Mouse (Mus musculus) ovary, postnatal 14 days (tissue): ENCODE data around the gene Gm6034.
A peak's percentile ranks its signal among the peaks of the same experiment; 100 is the strongest.
"Not testable (repeated sequence)": the region's sequence is repeated elsewhere in the genome, so short reads cannot be mapped to it uniquely, and the experiment has no call there.

Source experiments
- DNase-seq: peaks from one replicate; pipeline ENCODE4 v3.0.0; 2022; ENCODE audit warnings: low spot score

Gm6034 gene

DNA sequence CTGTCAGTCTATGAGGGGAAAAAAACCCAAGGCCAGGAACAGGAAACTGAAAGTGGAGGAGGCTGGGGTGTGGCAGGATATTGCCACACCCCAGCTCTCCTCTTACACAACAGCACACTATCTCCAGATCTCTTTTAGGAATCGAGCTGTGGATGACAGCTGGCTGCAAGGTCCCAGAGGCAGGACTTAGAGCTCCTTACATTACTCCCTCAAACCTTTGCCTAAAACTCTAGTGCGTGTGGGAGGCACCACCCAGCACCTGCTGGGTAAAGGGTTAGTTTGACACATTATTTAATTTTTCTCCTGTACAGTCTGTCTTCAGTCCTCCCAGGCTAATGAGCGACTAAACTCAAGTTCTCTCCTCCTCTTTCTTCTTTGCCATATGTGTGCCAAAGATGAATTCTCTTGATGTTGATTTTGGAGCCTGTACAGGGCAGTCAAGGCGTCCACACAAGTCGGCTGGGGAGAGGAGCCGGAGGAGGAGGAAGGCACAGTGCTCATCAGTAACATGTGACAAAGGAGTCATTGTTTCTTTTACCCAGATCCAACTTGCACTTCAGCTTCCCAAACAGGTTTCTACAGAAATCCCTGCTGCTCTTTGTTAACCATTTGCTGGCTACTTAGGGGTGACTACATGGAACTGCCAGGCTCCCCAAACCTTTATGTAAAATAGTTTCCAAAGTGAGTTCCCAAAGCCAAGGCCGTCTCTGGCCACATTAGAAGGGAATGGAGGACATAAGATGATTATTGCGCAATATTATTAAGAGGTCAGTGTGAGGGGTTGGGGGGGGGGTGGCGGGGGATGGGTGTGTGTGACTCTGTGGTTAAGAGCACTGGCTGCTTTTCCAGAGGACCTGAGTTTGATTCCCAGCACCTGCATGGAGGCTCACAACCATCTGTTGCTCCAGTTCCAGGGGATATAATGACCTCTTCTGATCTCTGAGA, 18.8 kb upstream of the Gm6034 start:
- DNase-seq = no peak

DNA sequence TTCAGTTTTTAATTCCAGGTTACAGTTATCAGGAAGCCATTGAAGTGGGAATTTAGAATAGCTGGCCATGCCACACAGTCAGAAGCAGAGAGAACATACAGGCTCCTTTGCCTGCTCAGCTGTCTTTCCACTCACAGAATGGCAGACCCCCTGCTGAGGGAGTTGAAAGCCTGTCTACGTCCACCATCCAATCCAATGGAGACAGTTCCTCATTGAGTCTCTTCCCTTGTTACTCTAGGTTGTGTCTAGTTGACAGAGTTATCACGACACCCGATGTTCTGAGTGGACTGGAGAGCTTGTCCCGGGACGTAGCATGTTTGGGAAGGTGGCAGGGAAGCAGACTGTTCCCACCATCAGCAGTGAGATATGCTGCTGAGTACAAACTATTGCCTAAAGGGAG, 17.6 kb upstream of the Gm6034 start:
- DNase-seq = no peak

DNA sequence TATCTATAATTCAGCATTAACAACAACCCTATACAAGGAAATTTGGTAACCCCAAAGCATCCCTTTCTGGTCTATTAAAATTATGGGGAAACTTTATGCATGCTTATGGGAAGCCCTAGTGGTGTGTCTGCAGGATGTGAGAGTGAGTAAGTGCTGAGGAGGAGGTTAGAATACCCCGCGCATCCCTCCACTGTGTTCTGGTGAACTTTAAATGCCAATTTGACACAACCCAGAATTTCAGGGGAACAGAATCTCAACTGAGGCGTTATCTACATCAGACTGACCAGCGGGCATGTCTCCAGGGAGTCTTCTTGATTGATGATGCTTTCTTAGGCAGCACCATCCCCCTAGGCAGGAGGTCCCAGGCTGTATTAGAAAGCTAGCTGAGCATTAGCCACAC, 16.9 kb upstream of the Gm6034 start:
- no peak for DNase-seq

DNA sequence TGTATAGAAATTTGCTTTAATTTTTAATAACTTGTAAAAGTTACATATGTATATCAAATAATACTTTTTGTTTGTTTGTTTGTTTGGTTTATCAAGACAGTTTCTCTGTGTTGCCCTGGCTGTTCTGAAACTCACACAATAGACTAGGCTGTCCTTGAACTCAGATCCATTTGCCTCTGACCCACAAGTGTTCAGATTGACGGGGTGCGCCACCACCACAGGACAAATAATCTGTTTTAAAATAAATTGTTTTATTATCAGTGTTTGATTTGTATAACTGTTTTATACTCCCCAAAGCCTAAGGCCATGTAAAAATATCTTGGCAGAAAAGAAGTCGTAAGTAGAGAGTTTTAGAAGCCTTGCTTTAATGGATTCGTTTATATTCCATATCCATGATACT, 15.1 kb upstream of the Gm6034 start:
- DNase-seq = no peak

DNA sequence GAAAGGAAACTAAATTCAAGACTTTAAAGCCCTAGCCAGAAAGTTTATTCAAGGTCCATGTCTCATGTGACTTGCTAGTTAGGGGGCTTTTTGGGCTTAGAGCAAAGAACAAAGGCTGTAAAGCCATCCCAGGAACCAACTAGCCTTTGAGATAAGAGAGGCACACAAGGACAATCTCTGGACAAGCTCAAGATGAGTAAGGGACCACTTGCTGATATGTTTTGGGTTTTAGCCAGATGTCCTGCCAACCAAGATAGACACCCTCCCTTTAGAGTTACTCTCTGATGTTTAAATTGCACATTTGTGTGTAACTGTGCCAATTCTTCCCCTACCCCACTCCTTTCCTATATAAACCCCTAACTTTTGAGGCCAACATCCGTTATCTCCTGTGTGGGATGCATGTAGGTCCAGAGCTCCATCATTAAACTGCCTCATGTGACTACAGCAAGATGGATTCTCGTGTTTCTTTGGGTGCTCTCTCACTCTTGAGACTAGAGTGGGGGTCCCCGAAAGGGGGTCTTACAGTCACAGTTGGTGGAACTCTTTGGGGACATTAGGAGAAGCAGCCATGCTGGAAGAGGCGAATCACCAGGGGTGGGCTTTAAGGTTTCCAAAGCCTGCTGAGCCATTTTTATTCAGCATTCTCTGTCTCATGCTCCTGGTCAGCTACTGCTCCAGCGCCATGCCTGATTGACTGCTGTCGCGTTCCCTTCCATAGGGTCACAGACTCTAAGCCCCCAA, 13.7 kb upstream of the Gm6034 start:
- no peak for DNase-seq

DNA sequence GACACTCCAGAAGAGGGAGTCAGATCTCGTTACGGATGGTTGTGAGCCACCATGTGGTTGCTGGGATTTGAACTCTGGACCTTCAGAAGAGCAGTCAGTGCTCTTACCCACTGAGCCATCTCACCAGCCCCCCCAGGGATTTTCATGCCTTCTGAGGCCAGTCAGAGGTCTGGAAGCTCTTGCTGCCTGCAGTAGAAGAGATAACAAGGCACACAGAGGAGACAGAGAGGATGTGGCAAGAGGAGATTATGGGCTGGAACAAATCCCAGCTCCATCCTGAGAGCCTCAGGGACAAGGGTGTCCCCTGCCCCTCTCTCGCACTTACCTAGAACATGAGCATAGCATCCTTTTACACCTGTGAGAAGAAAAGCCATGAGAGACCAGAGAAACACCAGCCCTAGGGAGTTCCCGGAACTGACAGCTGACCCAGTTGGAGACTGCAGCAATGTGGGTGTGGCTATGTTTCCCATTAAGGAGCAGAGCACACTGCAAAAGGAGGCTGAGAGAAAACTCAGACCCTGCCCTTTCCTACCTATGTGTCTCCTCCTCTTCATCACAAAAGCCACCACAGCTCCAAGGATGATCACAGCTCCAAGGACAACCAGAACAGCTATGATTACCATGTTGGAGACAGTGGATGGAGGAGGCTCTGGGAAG, 12.6 kb upstream of the Gm6034 start:
- DNase-seq = not testable (repeated sequence)

DNA sequence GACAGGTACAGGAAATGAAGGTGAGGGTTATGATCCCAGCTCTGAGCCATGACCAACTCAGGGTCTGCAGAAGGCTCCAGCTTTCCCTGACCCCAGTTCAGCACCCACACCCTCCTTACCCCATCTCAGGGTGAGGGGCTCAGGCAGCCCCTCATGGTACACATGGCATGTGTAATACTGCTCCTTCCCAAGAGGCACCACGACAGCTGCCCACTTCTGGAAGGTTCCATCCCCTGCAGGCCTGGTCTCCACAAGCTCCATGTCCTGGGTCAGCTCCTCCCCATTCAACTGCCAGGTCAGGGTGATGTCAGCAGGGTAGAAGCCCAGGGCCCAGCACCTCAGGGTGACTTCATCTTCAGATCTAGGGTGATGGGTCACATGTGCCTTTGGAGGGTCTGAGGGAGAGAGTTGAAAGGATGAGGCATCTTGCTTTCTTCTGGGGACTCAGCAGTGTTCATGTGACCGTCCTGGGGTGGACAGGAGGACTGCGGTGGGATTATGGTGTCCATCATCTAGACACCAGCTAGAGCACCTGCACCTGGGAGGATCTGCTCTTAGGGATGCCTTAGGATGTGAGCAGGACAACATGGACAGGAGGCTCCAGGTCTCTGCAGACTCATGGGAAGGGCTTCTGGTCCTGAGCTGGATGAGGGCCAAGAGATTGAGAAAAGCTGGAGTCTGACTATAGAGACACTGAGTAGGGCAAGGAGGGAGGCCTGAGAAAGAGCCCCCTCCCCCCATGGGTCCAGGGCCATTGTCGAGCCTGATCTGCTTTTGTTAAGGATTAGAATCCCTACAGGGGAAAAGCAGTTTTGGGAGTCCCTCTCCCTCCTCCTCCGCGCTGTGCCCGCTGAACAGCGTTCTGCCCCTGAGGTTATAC, 11.8 kb upstream of the Gm6034 start:
- not testable (repeated sequence) for DNase-seq

DNA sequence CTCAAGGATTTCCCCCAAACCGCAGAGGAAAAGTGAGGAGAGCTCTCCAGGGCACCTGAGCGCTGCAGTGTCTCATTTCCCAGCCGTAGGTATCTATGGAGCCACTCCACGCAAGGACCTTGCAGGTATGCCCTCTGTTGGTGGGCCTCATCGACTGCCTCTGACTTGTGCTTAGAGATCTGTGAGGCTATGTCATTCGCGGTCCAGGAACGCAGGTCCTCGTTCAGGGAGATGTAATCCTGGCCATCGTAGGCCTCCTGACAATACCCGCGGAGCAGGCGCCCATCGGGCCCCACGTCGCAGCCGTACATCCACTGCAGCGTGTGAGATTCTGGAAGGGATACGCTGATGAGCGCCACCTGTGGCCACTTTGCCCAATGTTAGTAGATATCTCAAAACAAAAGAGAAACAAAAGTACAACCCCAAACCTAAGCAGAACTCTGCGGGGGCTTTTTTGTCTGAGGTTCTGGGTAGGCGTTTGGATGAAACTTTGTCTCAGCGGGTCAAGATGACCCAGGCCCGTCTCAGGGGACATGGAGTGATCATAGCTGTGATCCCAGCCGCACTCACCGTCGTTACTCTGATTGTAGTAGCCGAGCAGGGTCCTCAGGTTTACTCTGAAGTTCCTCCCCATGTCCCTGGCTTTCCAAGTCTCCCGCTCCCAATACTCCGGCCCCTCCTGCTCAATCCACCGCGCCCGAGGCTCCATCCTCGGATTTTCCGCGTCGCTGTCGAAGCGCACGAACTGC, 11.0 kb upstream of the Gm6034 start:
- DNase-seq = not testable (repeated sequence)

DNA sequence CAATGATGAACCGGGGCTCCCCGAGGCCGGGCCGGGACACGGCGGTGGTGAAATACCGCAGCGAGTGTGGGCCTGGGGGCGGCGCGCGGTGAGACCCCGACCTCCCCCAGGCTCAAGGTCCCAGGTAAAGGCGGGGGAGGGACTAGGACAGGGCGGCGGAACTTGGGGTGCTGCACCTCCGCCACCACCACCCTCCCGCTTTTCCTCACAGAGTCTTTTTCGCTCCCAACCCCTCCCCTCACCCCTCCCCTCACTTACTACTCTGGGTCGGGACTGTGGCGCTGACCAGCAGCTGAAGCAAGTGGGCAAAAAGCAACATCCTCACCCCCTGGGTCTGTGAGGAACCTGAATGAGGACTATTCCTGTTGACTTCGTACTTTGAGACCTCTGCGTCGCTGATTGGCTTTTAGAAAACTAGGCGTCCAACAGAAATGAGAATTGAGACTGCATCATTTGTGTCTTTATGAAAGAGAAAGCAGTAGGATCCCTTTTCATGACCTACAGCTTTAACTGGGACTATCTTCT, 10.3 kb upstream of the Gm6034 start, which contains the start of gene H2-T23:
Gene H2-T23, minus strand, starts transcription at position 505 of the 525 bp plus-strand sequence.
- DNase-seq = peak; percentile 33

DNA sequence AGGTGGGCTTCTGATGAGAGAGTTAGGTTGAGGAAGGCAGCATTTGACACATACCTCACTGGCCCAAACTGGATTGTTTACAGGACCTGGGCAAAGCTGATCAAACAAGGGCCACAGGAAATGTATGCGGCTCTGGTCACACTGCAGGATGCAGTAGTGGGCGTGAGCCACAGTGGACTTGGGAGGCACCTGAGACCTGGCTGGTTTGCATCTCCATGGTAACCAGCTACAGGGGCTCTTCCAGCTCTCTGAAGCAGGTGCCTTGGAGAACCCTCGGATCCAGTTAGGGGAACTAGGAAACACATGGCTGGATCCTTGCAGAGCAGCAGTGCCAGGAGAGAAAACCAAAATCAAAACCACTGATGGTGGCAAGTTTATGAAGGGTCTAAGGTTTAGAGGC, 8.2 kb upstream of the Gm6034 start:
- not testable (repeated sequence) for DNase-seq

DNA sequence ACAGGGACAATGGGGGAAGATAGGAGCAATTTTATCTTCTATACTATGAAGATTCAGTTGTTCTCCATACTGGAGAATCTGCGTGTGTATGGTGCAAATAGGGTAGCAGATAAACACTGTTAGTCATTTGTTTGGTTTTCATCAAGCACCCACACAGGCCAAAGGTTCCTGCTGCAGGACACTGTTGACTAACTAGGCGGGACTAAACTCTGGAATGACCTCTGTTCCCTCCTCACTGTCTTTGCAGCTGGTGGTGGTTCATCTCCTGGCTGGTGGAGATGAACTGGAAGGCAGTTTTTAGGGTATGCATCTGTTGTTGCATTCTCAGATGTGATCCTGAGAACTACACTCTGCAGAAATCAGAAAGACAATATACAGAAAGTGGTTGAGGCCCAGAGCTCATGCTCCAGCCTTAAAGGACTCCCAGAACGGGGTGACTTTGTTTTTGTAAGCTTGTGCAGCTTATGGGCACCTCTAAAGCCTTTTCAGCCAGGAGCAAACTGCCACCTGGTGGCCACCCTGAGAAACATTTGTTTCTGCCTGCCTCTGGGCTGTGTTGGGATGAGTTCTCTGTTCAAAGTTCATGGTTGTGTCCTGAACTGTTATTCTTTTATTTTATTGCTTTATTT, 7.6 kb upstream of the Gm6034 start:
- DNase-seq = not testable (repeated sequence)

DNA sequence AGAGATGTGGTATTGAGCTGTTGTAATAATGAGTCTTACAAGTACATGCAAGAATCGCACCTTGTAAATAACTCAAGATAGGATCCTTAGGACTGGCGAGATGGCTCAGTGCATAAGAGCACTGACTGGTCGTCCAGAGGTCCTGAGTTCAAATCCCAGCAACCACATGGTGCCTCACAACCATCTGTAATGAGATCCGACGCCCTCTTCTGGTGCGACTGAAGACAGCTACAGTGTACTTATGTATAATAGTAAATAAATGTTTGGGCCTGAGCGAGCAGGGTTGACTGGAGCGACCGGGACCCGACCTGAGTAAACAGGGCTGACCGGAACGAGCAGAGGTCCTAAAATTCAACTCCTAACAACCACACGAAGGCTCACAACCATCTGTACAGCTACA, 6.6 kb upstream of the Gm6034 start:
- not testable (repeated sequence) for DNase-seq

DNA sequence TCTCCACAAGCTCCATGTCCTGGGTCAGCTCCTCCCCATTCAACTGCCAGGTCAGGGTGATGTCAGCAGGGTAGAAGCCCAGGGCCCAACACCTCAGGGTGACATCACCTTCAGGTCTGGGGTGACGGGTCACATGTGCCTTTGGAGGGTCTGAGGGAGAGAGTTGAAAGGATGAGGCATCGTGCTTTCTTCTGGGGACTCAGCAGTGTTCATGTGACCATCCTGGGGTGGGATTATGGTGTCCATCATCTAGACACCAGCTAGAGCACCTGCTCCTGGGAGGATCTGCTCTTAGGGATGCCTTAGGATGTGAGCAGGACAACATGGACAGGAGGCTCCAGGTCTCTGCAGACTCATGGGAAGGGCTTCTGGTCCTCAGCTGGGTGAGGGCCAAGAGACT, 2.2 kb upstream of the Gm6034 start:
- DNase-seq = not testable (repeated sequence)

DNA sequence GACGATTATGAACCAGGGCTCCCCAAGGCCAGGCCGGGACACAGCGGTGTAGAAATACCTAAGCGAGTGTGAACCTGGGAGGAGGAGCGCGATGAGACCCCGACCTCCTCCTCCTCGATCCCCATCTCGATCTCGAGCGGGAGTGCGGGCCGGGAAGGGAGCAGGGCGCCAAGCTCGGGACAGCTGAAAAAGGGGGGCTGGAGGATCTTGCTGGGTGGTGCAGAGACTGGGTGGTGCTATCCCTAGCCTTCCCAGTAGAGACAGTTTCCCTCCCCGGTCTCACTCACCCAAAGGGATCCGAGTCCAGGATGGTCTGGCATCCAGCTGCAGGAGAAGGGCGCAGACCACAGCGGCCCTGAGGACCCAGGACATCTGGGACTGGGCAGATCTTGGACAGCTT, 706 bp upstream of the Gm6034 start:
- not testable (repeated sequence) for DNase-seq

DNA sequence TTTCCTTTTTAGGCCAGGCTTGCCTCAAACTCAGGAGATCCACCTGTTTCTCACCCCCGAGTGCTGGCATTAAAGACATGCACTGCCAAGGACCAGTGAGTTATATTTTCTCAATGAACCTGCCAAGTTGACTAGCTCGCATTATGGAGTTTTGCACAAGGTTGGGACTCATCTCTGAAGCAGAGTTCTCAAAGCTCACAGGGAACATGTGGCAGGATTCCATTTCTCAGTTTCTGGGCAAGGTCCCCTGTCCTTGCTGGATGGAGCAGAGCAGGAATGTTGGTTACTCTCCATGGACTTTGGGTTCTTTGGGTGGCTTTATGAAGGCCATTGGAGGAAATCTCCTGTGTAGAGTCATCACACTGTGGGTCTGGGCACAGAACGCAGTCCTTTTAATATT, 525 bp downstream of the Gm6034 start:
- no peak for DNase-seq

DNA sequence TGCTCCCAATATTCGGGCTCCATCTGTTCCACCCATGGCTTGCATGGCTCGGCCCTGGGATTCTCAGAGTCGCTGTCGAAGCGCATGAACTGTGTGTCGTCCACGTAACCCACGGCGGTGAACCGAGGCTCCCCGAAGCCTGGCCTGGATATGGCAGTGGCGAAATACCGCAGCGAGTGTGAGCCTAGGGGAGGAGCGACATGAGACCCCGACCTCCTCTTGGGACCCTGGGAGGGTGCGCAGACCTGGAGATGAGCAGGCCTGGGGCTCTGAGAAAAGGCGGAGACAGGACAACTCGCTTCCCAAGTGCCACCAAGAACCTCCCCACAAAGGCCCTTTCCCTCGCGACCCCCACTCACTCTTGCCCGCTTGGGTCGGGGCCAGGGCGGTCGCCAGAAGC, 15.2 kb downstream of the Gm6034 start:
- DNase-seq = not testable (repeated sequence)

DNA sequence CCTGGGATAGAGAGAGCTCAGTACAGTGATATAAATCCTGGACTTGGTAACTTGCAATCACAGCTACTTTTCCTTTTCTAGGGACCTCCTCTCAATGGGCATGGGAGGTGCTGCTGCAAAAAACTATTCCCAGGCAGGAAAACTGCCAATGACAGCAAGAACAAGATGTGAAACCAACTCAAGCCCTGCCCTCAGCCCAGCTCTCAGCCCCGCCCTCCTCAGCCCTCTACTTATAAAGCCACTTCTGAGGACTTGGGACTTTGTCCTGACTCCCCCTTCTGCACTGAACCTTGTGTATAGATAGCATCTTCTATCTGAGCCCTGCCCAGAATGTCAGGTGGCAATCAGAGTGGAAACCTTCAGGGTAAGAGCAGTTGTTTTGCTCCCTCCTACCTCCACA, 15.6 kb downstream of the Gm6034 start, which contains the start of gene Gm11127:
Gene Gm11127, minus strand, starts transcription at position 10 of the 400 bp plus-strand sequence.
- DNase-seq = not testable (repeated sequence)

DNA sequence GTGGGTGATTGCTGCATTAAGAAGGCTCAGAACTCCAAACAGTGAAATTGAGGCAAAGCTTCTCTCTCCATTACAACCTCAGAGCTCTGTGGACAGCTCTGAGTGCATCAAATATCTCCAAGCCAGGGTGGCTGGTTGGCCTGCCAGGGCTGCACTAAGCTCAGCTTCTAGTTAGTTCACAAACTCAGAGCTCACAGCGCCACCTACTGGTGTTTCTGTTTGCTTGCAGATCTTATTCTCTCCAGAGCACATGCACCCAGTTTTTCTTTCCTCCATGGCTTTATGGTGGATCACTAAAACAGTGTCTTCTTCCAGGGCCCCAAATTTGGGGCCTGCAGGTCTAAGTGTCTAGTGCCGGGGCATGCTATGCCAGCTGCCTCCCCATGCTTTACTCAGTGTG, 18.1 kb downstream of the Gm6034 start:
- peak; percentile 84 for DNase-seq

DNA sequence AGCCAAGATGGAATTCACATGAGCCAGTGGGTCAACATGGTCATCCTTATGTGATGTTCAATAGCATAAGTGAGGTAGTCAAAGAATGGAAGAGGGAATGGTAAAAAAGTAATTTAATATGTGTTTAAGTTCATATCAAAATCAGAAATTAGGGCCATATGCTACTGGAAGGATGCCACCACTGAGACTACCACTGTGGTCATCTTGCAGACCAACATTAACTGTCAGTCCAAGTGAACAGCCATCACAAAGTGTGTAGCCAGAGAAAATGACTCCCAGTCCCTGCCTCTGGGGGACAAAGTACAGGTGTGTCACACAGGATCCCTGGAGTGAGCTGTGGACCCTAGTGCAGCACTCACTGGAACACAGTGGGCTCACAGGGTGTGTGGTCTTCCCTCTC, 39.1 kb downstream of the Gm6034 start:
- not testable (repeated sequence) for DNase-seq
